Mouse (Mus musculus) cerebellum, postnatal 4 days (tissue): Measurements from ENCODE around the gene Usp1.
"Not testable (repeated sequence)": the region's sequence is repeated elsewhere in the genome, so short reads cannot be mapped to it uniquely, and the experiment has no call there.

Source experiments
- DNase-seq, 2 experiments: peaks; one replicate each; pipeline ENCODE4 v3.0.0; 2022; ENCODE audit warnings: low spot score in 2 of 2, mixed read lengths in 1 of 2

Gene Usp1

GRCm38 (mm10) chr4:98979976-98980375 lies 56.4 kb downstream of the Usp1 start:
- DNase-seq = not testable (repeated sequence)

- DNase-seq = no peak
Measured at GRCm38 (mm10) chr4:98984701-98985100, 61.1 kb downstream of the Usp1 start.
